Mouse (Mus musculus) G1E (cell line): ENCODE results near the gene Dolpp1. TPM values are rescaled to one million over a fixed set of nuclear protein-coding genes. Genes with fewer than 3 reads are reported as not detected.

Experiments
- ATAC-seq: 2 replicates; pipeline ENCODE4 v1.8.0; 2016; ENCODE audit warnings: mild to moderate bottlenecking; ENCODE audit not compliant: insufficient number of reproducible peaks, poor library complexity, low FRiP score, severe bottlenecking; ENCODE audit errors: extremely low read depth
- DNase-seq: peaks from one replicate; pipeline ENCODE4 v3.0.0; 2012; ENCODE audit warnings: low spot score
- H3K27me3 ChIP-seq: 2 replicates; pipeline ENCODE4 v1.6.1; 2012; ENCODE audit warnings: mild to moderate bottlenecking, low read length, inconsistent platforms; ENCODE audit not compliant: insufficient read depth
- H3K36me3 ChIP-seq: replicated peaks from 2 replicates; pipeline ENCODE3; 2012; ENCODE audit warnings: mild to moderate bottlenecking, inconsistent platforms
- H3K4me1 ChIP-seq: 2 replicates; pipeline ENCODE4 v1.6.1; 2012; ENCODE audit warnings: low read depth, low read length, inconsistent platforms, mixed read lengths; ENCODE audit not compliant: insufficient read depth
- H3K4me3 ChIP-seq: 2 replicates; pipeline ENCODE4 v1.5.1; 2012; ENCODE audit warnings: low read depth, mild to moderate bottlenecking, inconsistent platforms, low read length, moderate library complexity, mixed read lengths
- H3K9me3 ChIP-seq: replicated peaks from 2 replicates; pipeline ENCODE4 v1.6.1; 2012; ENCODE audit warnings: inconsistent platforms
- CTCF ChIP-seq: IDR thresholded peaks from 2 replicates; pipeline ENCODE4 v1.5.1; 2012; ENCODE audit warnings: low read depth, low read length, inconsistent platforms, mixed read lengths
- GATA1 ChIP-seq: IDR thresholded peaks from 2 replicates; pipeline ENCODE4 v1.6.1; 2012; ENCODE audit warnings: borderline replicate concordance, low read length, inconsistent platforms, mixed read lengths
- GATA2 ChIP-seq: IDR thresholded peaks from 2 replicates; pipeline ENCODE4 v1.6.1; 2012; ENCODE audit warnings: low read depth, low read length, inconsistent platforms, borderline replicate concordance
- POLR2AphosphoS5 ChIP-seq: IDR thresholded peaks from 2 replicates; pipeline ENCODE4 v1.6.1; 2012; ENCODE audit warnings: low read depth, low read length, inconsistent platforms; ENCODE audit not compliant: insufficient replicate concordance
- TAL1 ChIP-seq: conservative IDR thresholded peaks from 2 replicates; pipeline ENCODE4 v1.6.1; 2012; ENCODE audit warnings: low read depth, low read length, inconsistent platforms, mixed read lengths
- polyA plus RNA-seq: library from polyadenylated mRNA; stranded (reverse); fragments of >175 nt; gene quantifications from 2 replicates; pipeline ENCODE4 v1.2.3, GENCODE M21; 2012
- total RNA-seq, 2 experiments: library from RNA; stranded (forward) in 1 of 2; stranded (reverse) in 1 of 2; fragments of 200-1000 nt in 1 of 2; fragments of >200 nt in 1 of 2; fragmentation: Nextera tagmentation in 1 of 2; gene quantifications; 2 replicates each; pipeline ENCODE4 v1.2.3; 2014 to 2017

Gene Dolpp1
- total and polyA plus RNA-seq, 3 experiments = 17.3 to 25.8 (median 23.2) TPM

GRCm38 (mm10) chr2:30396246-30396645 lies 4.2 kb downstream of the Dolpp1 start:
- no peak for TF ChIP-seq POLR2AphosphoS5
- TF ChIP-seq CTCF = no peak
- no peak for TF ChIP-seq TAL1
- TF ChIP-seq GATA1 = no peak
- no peak for TF ChIP-seq GATA2
- Histone ChIP-seq H3K4me1 (peaks cover 80% of the 10 kb centered on the region), H3K36me3 (peaks cover 82% of the 10 kb centered on the region), H3K9me3 (no peaks in the 10 kb centered on the region), H3K27me3 (no peaks in the 10 kb centered on the region), H3K4me3 (peak overlapping the region; percentile 55; the same call in 1 of the 2 replicates)
- ATAC-seq (no peak), DNase-seq (peak; percentile 66)

GRCm38 (mm10) chr2:30397986-30398512 lies 6.0 kb downstream of the Dolpp1 start:
- H3K4me1 ChIP-seq = peaks cover 69% of the 10 kb centered on the region
- no peak for TF ChIP-seq GATA2
- no peak for TF ChIP-seq POLR2AphosphoS5
- TF ChIP-seq TAL1 = no peak
- no peak for TF ChIP-seq CTCF
- TF ChIP-seq GATA1 = no peak
- H3K27me3 ChIP-seq = no peaks in the 10 kb centered on the region
- H3K9me3 ChIP-seq = no peaks in the 10 kb centered on the region
- DNase-seq = no peak
- peaks cover 100% of the 10 kb centered on the region for H3K36me3 ChIP-seq
- no peak for ATAC-seq
- no peak overlapping the region for H3K4me3 ChIP-seq

- peaks cover 55% of the 10 kb centered on the region for H3K4me1 ChIP-seq
- DNase-seq = no peak
- TF ChIP-seq GATA1 = no peak
- TF ChIP-seq GATA2 = no peak
- TF ChIP-seq POLR2AphosphoS5 = no peak
- TF ChIP-seq CTCF = no peak
- no peak for TF ChIP-seq TAL1
- no peaks in the 10 kb centered on the region for H3K27me3 ChIP-seq
- H3K36me3 ChIP-seq = peaks cover 98% of the 10 kb centered on the region
- ATAC-seq = no peak
- H3K4me3 ChIP-seq = no peak overlapping the region
- no peaks in the 10 kb centered on the region for H3K9me3 ChIP-seq
Measured at GRCm38 (mm10) chr2:30399191-30400171, 7.4 kb downstream of the Dolpp1 start.

GRCm38 (mm10) chr2:30401581-30401980 lies 9.5 kb downstream of the Dolpp1 start:
- peaks cover 98% of the 10 kb centered on the region for H3K36me3 ChIP-seq
- no peaks in the 10 kb centered on the region for H3K27me3 ChIP-seq
- H3K4me1 ChIP-seq = peaks cover 34% of the 10 kb centered on the region
- no peaks in the 10 kb centered on the region for H3K9me3 ChIP-seq
- ATAC-seq = no peak
- H3K4me3 ChIP-seq = no peak overlapping the region
- TF ChIP-seq GATA2 = no peak
- TF ChIP-seq GATA1 = no peak
- TF ChIP-seq CTCF = no peak
- no peak for TF ChIP-seq POLR2AphosphoS5
- TF ChIP-seq TAL1 = no peak
- no peak for DNase-seq

- peaks cover 27% of the 10 kb centered on the region for H3K4me1 ChIP-seq
- no peaks in the 10 kb centered on the region for H3K27me3 ChIP-seq
- DNase-seq = no peak
- TF ChIP-seq GATA2 (no peak), TAL1 (no peak), POLR2AphosphoS5 (peak; percentile 16; the same call in 1 of the 2 replicates), CTCF (no peak), GATA1 (no peak)
- no peak for ATAC-seq
- H3K36me3 ChIP-seq = peaks cover 98% of the 10 kb centered on the region
- no peaks in the 10 kb centered on the region for H3K9me3 ChIP-seq
- no peak overlapping the region for H3K4me3 ChIP-seq
Measured at GRCm38 (mm10) chr2:30402351-30402826, 10.3 kb downstream of the Dolpp1 start.

- DNase-seq = no peak
- H3K9me3 ChIP-seq = no peaks in the 10 kb centered on the region
- H3K4me1 ChIP-seq = peaks cover 25% of the 10 kb centered on the region
- H3K36me3 ChIP-seq = peaks cover 98% of the 10 kb centered on the region
- no peak overlapping the region for H3K4me3 ChIP-seq
- no peaks in the 10 kb centered on the region for H3K27me3 ChIP-seq
- ATAC-seq = no peak
- TF ChIP-seq CTCF (no peak), TAL1 (no peak), GATA1 (no peak), GATA2 (no peak), POLR2AphosphoS5 (no peak)
Measured at GRCm38 (mm10) chr2:30402843-30403242, 10.8 kb downstream of the Dolpp1 start.
